Mouse (Mus musculus): ENCODE results near the gene Oxsm. TPM values are rescaled to one million over a fixed set of nuclear protein-coding genes. Genes with fewer than 3 reads are reported as not detected.

Oxsm gene
- 2.1 and 2.6 TPM in 2 replicates for polyA plus RNA-seq (2014; fragmentation: Nextera tagmentation; extraction: Ambion mirVana)

DNA sequence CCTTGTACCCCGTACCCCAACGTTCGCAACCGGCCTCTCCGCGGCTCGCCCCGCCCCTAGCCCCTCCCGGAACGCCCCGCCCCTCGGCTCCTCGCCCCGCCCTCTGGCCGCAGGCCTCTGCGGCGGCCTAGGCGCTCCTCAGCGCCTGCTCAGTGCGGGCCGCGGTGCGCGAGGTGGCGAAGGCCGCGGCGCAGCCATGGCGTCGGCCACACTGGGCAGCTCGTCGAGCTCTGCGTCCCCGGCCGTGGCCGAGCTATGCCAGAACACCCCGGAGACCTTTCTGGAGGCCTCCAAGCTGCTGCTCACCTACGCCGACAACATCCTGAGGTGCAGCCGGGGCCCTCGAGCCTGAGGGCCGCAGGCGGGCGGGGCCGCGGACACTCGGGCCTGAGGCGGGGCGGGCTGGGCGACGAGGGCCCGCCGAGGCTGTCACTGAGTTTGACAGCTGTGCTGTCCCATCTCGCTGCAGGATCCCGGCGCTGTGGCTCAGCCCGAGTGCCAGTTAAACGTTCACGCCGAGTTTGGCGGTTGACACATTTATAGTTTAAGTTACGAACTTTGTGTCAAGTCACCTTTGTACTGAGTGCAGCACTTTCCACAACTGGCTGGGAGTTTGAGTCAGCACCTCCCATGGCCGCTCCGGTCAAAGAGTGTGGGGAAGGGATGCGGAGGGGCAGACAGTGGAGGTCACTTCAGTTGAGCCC is at the start of gene Oxsm, which contains the start of gene Ngly1:
Gene Oxsm, minus strand, starts transcription at position 638 of the 704 bp plus-strand sequence.
Gene Ngly1, plus strand, starts transcription at position 110 of the 704 bp plus-strand sequence.
- H3K4me2 ChIP-seq (ENCODE audit: low read length) = peak within 1 kb of the TSS; percentile 89
- no peaks in the 10 kb centered on the region for H3K9me3 ChIP-seq (ENCODE audit: control insufficient read depth, low read length)
- H3K4me3 ChIP-seq (ENCODE audit: low read depth, low read length) = peak within 1 kb of the TSS; percentile 75
- WGBS = under 1% methylated on average over 63 of the region's 65 CpGs
- H3K27me3 ChIP-seq (replicated peaks; ENCODE audit: control insufficient read depth, insufficient read depth, low read length) = no peaks in the 10 kb centered on the region
- H3K27ac ChIP-seq (ENCODE audit: low read depth) = peak within 1 kb of the TSS; percentile 83
- ATAC-seq (replicated peaks; ENCODE audit: low FRiP score, low TSS enrichment, low read depth) = peak; percentile 99
- peaks cover 10% of the 10 kb centered on the region; the same call in 1 of the 2 replicates for H3K4me1 ChIP-seq (replicated peaks; ENCODE audit: control insufficient read depth, insufficient read depth, low read length)
- DNase-seq (ENCODE audit: low spot score) = peak; percentile 93
- H3K36me3 ChIP-seq (ENCODE audit: control insufficient read depth, insufficient read depth, low read length) = no peaks in the 10 kb centered on the region
- H3K9ac ChIP-seq (ENCODE audit: low read length) = peak within 1 kb of the TSS; percentile 96

DNA sequence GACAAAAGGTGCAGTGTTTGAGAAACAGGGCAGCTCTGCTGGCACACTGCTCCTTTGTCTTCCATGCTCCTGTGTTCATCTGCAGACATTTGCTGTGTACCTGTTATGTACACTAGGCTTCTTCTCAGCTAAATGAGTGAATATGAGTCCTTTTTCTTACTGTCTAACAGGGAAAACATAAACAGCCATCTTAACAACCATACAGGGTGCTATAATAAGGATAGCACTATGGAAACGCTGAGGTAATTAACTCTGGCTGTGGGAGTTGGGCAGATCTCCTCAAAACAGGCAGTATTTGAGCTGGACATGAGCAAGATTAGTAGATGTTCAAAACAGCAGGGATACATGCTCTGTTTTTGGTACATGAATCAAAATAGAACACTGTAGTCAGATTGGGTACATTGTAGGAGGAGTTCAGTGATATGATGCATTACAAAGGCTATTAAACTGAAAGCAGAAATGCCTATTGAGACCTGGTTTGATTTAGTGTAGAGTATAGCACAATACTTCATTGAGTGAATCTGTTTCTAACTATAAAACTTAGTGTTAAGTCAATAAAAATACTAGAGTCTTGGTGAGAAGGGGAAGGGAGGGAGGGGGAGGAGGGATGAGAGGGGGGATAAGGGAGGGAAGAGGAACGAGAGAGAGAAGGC is 47.3 kb upstream of the Oxsm start:
- no peaks in the 10 kb centered on the region for H3K36me3 ChIP-seq (ENCODE audit: control insufficient read depth, insufficient read depth, low read length)
- ATAC-seq (replicated peaks; ENCODE audit: low FRiP score, low TSS enrichment, low read depth) (no peak), DNase-seq (ENCODE audit: low spot score) (no peak)
- no peak overlapping the region for H3K4me2 ChIP-seq (ENCODE audit: low read length)
- WGBS = 49% methylated on average over 2 of the region's 2 CpGs
- H3K9ac ChIP-seq (ENCODE audit: low read length) = no peak overlapping the region
- no peak overlapping the region for H3K4me3 ChIP-seq (ENCODE audit: low read depth, low read length)
- no peaks in the 10 kb centered on the region for H3K4me1 ChIP-seq (replicated peaks; ENCODE audit: control insufficient read depth, insufficient read depth, low read length)
- no peaks in the 10 kb centered on the region for H3K27me3 ChIP-seq (replicated peaks; ENCODE audit: control insufficient read depth, insufficient read depth, low read length)
- H3K9me3 ChIP-seq (ENCODE audit: control insufficient read depth, low read length) = no peaks in the 10 kb centered on the region
- no peak overlapping the region for H3K27ac ChIP-seq (ENCODE audit: low read depth)

DNA sequence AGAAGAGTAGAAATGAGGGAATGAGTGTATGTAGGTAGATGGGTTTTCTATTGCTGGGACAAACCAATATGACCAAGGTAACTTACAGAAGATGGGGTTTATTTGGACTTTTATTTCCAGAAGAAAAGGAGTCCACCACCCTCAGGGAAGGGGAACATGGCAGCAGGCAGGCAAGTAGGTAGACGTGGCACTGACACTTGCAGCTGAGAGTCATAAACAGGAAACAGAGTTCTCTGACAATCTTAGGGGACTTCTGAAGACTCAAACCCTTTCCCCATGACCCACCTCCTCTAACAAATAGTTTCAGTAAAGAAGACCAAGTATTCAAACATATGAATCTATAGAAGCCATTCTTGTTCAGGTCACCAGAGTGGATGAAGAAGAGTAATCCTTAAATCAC is 44.3 kb upstream of the Oxsm start:
- DNase-seq (ENCODE audit: low spot score) = no peak

DNA sequence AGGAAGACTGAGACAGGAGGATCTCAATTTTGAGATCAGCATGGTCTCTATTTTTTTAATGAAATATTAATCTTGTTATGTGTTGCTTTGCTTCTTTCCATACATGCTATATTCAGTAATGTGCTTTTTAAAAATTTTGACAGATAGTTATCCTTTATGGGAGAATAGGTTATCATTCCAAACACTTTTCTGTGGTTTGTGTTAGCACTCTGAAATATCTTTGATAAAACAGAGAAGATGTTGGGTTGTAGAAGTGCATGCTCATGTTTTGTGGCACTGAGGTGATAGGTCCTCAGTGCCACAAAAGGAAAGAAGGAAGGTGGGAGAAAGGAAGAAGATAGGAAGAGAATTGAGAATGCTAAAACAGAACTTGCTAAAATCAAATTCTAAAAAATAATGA is 43.4 kb upstream of the Oxsm start:
- no peak for ATAC-seq (replicated peaks; ENCODE audit: low FRiP score, low TSS enrichment, low read depth)

More for the DNA sequence above, 44.3 kb upstream of the Oxsm start:
- Histone ChIP-seq H3K4me1 (replicated peaks; ENCODE audit: control insufficient read depth, insufficient read depth, low read length) (no peaks in the 10 kb centered on the region), H3K27ac (ENCODE audit: low read depth) (no peak overlapping the region), H3K9ac (ENCODE audit: low read length) (no peak overlapping the region), H3K4me2 (ENCODE audit: low read length) (no peak overlapping the region), H3K36me3 (ENCODE audit: control insufficient read depth, insufficient read depth, low read length) (no peaks in the 10 kb centered on the region), H3K9me3 (ENCODE audit: control insufficient read depth, low read length) (no peaks in the 10 kb centered on the region), H3K27me3 (replicated peaks; ENCODE audit: control insufficient read depth, insufficient read depth, low read length) (no peaks in the 10 kb centered on the region), H3K4me3 (ENCODE audit: low read depth, low read length) (no peak overlapping the region)
- WGBS = 89% methylated on average over 1 of the region's 1 CpGs
- no peak for ATAC-seq (replicated peaks; ENCODE audit: low FRiP score, low TSS enrichment, low read depth)

DNA sequence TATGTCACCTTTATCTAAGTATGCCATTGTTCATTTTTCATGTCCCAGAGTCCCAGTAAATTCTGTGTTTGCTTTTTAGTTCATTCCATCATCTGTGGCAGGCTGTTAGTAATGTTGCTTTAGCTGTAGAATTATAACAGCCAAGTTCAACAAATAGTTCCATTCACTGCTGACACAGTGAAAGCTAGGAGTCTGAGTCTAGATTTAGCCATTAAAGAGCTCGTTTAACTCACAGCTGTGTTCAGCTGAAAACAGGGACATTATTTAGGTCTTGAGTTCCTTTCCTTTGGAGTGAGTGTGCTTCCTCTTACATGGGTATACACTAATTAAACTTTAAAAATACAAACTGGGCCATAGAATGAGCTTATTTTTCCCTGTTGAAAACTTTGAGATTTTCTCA is 42.8 kb upstream of the Oxsm start:
- no peaks in the 10 kb centered on the region for H3K27me3 ChIP-seq (replicated peaks; ENCODE audit: control insufficient read depth, insufficient read depth, low read length)
- H3K4me3 ChIP-seq (ENCODE audit: low read depth, low read length) = no peak overlapping the region
- WGBS = 46% methylated on average over 1 of the region's 1 CpGs
- no peak overlapping the region for H3K9ac ChIP-seq (ENCODE audit: low read length)
- no peak overlapping the region for H3K4me2 ChIP-seq (ENCODE audit: low read length)
- ATAC-seq (replicated peaks; ENCODE audit: low FRiP score, low TSS enrichment, low read depth) (no peak), DNase-seq (ENCODE audit: low spot score) (no peak)
- H3K36me3 ChIP-seq (ENCODE audit: control insufficient read depth, insufficient read depth, low read length) = no peaks in the 10 kb centered on the region
- no peak overlapping the region for H3K27ac ChIP-seq (ENCODE audit: low read depth)
- no peaks in the 10 kb centered on the region for H3K4me1 ChIP-seq (replicated peaks; ENCODE audit: control insufficient read depth, insufficient read depth, low read length)
- H3K9me3 ChIP-seq (ENCODE audit: control insufficient read depth, low read length) = no peaks in the 10 kb centered on the region

More for the DNA sequence above, 43.4 kb upstream of the Oxsm start:
- Histone ChIP-seq H3K27me3 (replicated peaks; ENCODE audit: control insufficient read depth, insufficient read depth, low read length) (no peaks in the 10 kb centered on the region), H3K9me3 (ENCODE audit: control insufficient read depth, low read length) (no peaks in the 10 kb centered on the region), H3K27ac (ENCODE audit: low read depth) (no peak overlapping the region), H3K36me3 (ENCODE audit: control insufficient read depth, insufficient read depth, low read length) (no peaks in the 10 kb centered on the region), H3K4me1 (replicated peaks; ENCODE audit: control insufficient read depth, insufficient read depth, low read length) (no peaks in the 10 kb centered on the region), H3K9ac (ENCODE audit: low read length) (no peak overlapping the region), H3K4me3 (ENCODE audit: low read depth, low read length) (no peak overlapping the region), H3K4me2 (ENCODE audit: low read length) (no peak overlapping the region)
- DNase-seq (ENCODE audit: low spot score) = no peak

DNA sequence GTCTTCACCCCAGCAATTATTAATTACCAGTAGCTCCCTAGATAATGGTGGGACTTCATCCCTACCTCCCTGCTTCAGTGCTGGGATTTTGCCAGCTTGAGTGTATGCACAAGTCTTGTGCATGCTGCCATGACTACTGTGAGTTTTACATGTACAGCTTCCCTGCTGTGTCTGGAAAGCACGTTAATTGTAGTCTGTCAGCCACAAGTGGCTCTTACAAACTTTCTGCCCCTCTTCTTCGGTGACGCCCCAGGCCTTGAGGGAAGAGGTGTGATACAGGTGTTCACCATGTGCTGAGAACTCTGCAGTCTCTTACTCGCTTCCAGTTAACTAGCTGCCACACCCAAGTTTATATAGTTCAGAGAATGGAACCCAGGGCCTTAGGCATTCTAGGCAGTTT is 34.4 kb upstream of the Oxsm start:
- no peaks in the 10 kb centered on the region for H3K27me3 ChIP-seq (replicated peaks; ENCODE audit: control insufficient read depth, insufficient read depth, low read length)
- H3K4me3 ChIP-seq (ENCODE audit: low read depth, low read length) = no peak overlapping the region
- DNase-seq (ENCODE audit: low spot score) (no peak), ATAC-seq (replicated peaks; ENCODE audit: low FRiP score, low TSS enrichment, low read depth) (no peak)
- H3K27ac ChIP-seq (ENCODE audit: low read depth) = no peak overlapping the region
- 88% methylated on average over 4 of the region's 4 CpGs for WGBS
- no peak overlapping the region for H3K9ac ChIP-seq (ENCODE audit: low read length)
- H3K4me2 ChIP-seq (ENCODE audit: low read length) = no peak overlapping the region
- H3K4me1 ChIP-seq (replicated peaks; ENCODE audit: control insufficient read depth, insufficient read depth, low read length) = no peaks in the 10 kb centered on the region
- peaks cover 21% of the 10 kb centered on the region; the same call in 1 of the 2 replicates for H3K36me3 ChIP-seq (ENCODE audit: control insufficient read depth, insufficient read depth, low read length)
- H3K9me3 ChIP-seq (ENCODE audit: control insufficient read depth, low read length) = no peaks in the 10 kb centered on the region

DNA sequence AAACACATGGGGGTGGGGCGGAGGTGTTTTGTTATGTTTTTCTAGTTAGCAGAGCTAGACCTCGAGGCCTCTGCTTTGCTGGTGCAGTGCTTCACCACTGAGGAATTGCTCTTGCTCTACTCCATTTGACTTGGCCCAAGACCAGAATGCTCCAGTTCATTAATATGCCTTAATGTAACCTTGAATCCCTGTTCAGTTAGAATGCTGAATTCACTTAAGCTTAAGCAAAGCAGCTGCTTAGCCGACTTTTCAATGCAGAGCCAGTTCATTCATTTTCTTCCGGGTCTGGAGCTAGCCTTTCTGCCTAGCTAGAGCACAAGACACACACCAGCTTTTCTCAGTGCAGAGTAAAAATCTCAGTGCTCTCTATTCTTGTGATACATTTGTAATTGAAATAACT is 29.6 kb upstream of the Oxsm start:
- Histone ChIP-seq H3K4me2 (ENCODE audit: low read length) (no peak overlapping the region), H3K9ac (ENCODE audit: low read length) (no peak overlapping the region), H3K27ac (ENCODE audit: low read depth) (no peak overlapping the region), H3K4me3 (ENCODE audit: low read depth, low read length) (no peak overlapping the region), H3K9me3 (ENCODE audit: control insufficient read depth, low read length) (no peaks in the 10 kb centered on the region), H3K4me1 (replicated peaks; ENCODE audit: control insufficient read depth, insufficient read depth, low read length) (no peaks in the 10 kb centered on the region), H3K36me3 (ENCODE audit: control insufficient read depth, insufficient read depth, low read length) (peaks cover 21% of the 10 kb centered on the region; the same call in 1 of the 2 replicates), H3K27me3 (replicated peaks; ENCODE audit: control insufficient read depth, insufficient read depth, low read length) (no peaks in the 10 kb centered on the region)
- 77% methylated on average over 4 of the region's 4 CpGs for WGBS
- DNase-seq (ENCODE audit: low spot score) (no peak), ATAC-seq (replicated peaks; ENCODE audit: low FRiP score, low TSS enrichment, low read depth) (no peak)

DNA sequence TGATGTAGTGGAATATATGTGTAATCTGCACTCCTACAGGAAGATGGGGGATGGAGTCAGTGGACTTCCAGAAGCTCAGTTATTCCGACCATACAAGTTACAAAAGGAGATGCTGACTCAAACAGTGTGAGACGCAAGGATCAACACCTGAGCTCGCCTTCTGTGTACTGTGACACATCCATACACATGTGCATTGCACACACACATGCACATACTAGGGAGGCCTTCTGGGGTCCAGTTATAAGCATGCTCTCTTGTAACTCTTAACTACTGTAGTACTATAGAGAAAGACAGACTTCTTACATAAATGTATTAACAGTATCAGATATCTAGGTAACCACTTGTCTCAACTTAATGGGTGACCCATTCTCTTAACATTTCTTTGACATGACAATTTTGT is 24.1 kb upstream of the Oxsm start:
- H3K4me2 ChIP-seq (ENCODE audit: low read length) = no peak overlapping the region
- H3K9ac ChIP-seq (ENCODE audit: low read length) = no peak overlapping the region
- no peaks in the 10 kb centered on the region for H3K9me3 ChIP-seq (ENCODE audit: control insufficient read depth, low read length)
- ATAC-seq (replicated peaks; ENCODE audit: low FRiP score, low TSS enrichment, low read depth) (no peak), DNase-seq (ENCODE audit: low spot score) (no peak)
- no peaks in the 10 kb centered on the region for H3K27me3 ChIP-seq (replicated peaks; ENCODE audit: control insufficient read depth, insufficient read depth, low read length)
- WGBS = 88% methylated on average over 3 of the region's 3 CpGs
- H3K27ac ChIP-seq (ENCODE audit: low read depth) = no peak overlapping the region
- no peak overlapping the region for H3K4me3 ChIP-seq (ENCODE audit: low read depth, low read length)
- H3K4me1 ChIP-seq (replicated peaks; ENCODE audit: control insufficient read depth, insufficient read depth, low read length) = no peaks in the 10 kb centered on the region
- peaks cover 14% of the 10 kb centered on the region for H3K36me3 ChIP-seq (ENCODE audit: control insufficient read depth, insufficient read depth, low read length)

Data from intestine, embryonic 14.5 days (tissue).